Mouse (Mus musculus): ENCODE data around the gene Samd4b.

Samd4b gene

DNA sequence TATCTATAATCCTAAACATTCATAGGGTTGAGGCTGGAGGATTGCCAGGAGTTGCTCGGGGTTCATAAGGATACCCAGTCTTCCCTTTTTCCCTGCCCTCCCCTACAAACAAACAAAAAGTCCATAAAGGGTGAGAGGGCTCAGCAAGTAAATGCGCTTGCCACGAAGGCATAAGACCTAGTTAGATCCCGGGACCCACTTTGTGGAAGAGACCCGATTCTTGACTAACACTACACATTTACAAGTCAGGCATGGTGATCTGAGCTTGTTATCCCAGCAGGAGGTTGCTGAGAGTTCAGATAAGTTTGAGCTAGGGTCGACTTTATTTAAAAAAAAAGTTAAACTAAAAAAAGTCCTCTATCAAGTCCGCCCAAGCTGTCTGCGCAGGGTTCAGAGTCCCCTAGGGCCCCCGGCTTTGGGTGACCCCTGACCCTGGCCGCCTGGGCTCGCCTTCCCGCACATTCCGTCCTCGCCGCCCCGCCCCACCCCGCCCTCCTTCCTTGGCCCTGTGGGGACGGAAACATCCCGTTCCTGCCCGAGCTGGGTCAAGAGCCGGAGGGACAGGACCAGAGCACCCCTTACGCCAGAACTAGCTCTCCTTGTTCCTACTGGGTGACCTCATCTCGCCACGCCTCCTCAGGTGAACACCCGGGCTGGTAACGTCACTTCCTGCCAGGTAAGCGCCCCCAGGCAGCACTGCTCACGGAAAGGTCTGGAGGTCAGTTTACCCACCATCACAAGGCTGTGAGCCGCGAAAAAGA, 221.8 kb downstream of the Samd4b start:
- DNase-seq: peak; percentile 59 to 72

GRCm38 (mm10) chr7:28375176-28375921, 222.6 kb downstream of the Samd4b start:
- peak; percentile 92 to 95 for DNase-seq

DNA sequence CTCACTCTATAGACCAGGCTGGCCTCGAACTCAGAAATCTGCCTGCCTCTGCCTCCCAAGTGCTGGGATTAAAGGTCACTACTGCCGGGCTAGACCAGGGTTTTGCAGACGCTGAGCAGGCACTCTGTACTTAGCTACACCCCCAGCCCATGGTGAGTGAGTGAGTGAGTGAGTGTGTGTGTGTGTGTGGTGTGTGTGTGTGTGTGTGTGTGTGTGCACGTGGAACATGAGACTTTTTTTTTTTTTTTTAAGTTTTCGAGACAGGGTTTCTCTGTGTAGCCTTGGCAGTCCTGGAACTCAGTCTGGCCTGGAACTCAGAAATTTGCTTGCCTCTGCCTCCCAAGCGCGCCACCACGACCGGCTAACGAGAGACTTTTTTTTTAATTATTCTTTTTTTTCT, 223.3 kb downstream of the Samd4b start:
- no peak for DNase-seq

- DNase-seq: no peak
Observed at GRCm38 (mm10) chr7:28373891-28374495, 224.0 kb downstream of the Samd4b start.

DNA sequence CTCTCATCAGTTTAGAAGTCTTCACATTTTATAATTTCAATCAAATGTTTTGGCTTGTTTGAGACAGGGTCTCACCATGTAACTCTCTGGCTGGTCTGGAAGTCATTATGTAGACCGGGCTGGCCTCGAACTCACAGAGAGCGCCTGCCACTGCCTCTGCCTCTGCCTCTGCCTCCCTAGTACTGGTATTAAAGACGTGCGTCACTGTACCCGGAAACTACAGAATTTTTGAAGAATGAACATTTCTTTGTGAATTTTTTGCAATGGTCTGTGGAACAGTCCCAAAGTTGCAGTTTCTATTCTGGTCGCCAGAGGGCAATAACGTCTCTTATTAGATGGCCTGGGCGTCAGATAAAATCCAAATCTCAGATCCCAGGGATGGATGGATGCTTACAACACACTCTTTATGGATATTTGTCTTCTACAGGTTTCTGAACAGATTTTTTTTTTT, 224.8 kb downstream of the Samd4b start:
- peak in 1 of 2 experiments; percentile 74 for DNase-seq

GRCm38 (mm10) chr7:28372251-28373108, 225.5 kb downstream of the Samd4b start, which contains the start of gene Plekhg2:
Gene Plekhg2, minus strand, starts transcription at chr7:28372599.
- DNase-seq: peak; percentile 94 to 97

- peak; percentile 74 to 81 for DNase-seq
Observed at GRCm38 (mm10) chr7:28371514-28371989, 226.4 kb downstream of the Samd4b start.

- peak in 1 of 2 experiments; percentile 47 for DNase-seq
Observed at GRCm38 (mm10) chr7:28370977-28371513, 226.9 kb downstream of the Samd4b start.

GRCm38 (mm10) chr7:28370051-28370450, 227.9 kb downstream of the Samd4b start:
- DNase-seq: no peak

DNA sequence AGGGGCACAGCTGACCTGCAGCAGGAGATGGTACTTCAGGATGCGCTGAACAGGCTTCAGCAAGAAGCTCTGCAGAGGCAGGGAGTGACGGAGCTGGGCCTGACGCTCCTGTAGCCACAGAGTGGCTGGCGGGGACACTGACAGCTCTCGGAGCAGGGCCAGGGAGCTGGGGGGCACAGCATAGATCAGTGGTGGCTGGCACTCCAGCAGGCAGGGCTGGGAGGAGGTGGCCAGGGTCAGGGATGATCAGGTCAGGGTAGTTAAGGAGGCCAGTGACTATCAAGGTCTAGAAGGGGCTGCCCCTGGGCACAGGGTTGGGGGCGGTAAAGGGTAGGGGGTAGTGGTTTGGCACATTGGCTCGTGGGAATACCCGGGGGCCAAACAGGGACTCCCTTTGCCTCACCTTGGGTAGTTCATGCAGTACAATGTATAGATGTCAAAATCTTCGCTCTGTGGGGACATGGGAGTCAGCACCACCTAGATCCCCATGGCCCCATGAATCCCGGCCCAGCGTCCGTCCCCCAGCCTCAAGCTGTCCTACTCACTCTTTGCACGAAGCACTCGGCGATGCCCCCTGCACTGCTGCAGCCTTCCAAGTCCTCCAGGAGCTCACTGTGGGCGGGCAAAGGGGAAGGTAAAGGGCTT, 229.5 kb downstream of the Samd4b start:
- no peak for DNase-seq

- DNase-seq: no peak
Observed at GRCm38 (mm10) chr7:28367663-28368275, 230.2 kb downstream of the Samd4b start.

- DNase-seq: no peak
Observed at GRCm38 (mm10) chr7:28362441-28363060, 235.4 kb downstream of the Samd4b start.

DNA sequence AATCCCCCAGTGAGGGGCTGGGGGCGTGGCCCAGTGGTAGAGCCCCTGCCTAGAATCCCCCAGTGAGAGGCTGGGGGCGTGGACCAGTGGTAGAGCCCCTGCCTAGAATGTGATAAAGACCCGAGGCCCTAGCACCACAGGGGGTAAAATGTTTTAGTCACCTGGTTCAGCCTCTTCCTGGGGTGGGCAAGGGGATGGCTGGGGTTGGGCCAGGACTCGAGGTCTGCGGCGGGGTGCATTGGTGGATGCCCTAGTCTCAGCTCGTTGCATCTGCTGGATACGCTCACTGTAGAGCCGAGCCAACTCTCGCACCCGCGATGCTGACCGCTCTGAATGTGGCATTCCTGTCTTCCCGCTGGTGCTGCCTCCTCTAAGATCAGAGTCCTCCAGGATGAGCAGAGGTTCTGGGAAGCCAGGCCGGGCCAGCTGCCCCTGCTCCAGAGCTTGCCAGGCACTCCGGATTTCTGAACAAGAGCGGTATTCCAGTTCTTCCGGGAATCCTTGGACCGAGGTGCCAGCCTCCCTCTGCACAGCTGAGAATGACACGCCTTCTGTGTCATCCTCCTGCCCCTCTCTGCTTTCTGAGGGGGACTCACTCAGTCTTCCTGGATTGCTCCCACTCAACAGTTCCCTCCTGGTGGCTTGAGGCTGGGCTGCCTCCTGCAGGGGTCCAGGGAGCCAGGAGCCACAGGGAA, 236.2 kb downstream of the Samd4b start:
- peak in 1 of 2 experiments; percentile 8 for DNase-seq

- DNase-seq: no peak
Observed at GRCm38 (mm10) chr7:28360291-28360690, 237.7 kb downstream of the Samd4b start.

- no peak for DNase-seq
Observed at GRCm38 (mm10) chr7:28359854-28360253, 238.1 kb downstream of the Samd4b start.

GRCm38 (mm10) chr7:28358431-28358830, 239.5 kb downstream of the Samd4b start:
- no peak for DNase-seq

DNA sequence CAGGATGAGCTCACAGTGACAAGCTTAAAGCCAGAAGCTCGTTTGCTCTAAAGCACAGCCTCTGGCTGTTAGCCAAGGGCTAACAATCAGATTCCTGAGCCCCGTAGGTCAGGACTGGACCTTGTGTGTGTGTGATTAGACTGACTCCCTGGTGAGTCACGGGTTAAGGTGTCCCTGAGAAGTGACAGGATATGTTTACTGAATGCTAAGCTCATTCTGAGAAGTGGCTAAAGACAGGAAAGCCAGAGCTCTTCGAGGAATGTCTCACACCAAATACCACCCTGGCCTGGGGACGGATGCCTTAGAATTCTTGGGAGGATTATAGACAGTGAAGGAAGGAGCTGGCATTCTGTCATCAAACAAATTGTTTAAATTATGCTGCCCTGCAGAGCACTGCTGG, 240.0 kb downstream of the Samd4b start:
- DNase-seq: no peak

DNA sequence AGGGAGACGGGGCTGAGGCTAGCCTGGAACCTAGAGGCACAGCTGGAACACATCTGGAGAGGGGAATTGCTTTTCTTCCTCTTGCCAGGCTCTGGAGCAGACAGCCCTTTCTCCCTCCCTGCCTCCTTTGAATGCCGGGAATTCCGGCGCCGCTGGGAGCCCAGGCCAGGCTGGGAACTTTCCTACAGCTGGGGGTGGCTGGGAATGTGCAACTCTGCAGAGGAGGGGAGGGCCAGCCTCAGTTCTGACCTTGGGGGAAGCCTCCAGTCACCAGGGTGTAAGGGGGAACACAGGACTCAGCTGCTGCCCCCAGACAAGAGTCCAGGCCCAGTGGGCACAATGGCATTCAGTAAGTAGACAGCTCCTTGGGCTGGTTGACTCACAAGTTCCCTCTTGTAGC, 241.0 kb downstream of the Samd4b start:
- DNase-seq: no peak

DNA sequence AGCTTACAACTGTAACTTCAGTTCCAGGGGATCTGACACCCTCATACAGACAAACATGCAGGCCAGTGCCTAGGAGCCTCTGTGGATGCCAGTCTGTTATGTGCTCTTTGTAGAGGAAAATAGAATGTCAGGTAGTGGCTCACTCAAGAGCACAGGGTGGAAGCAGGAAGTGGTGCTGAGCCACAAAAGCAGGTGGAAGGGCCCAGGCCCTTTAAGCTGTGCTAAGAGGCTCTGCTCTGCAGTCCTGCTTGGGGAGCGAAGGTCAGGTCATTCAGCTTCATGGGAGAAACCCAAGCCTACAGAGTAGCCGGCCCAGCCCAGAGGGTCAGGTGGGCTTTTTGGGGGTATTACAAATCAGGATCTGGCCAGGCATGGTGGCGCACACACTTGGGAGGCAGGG, 242.7 kb downstream of the Samd4b start:
- DNase-seq: peak; percentile 42 to 61

DNA sequence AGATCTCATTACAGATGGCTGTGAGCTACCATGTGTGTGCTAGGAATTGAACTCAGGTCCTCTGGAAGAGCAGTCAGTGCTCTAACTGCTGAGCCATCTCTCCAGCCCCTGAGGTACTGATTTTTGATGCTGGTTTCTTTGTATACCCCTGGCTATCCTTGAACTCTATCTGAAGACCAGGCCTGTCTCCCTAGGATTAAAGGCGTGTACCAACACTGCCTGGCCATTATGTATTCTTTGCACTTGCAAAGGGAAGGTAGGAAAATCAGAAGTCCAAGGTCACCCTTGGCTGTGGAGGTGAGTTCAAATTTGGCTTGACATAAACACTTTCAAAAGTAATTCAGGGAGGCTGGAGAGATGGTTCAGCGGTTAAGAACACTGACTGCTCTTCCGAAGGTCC, 243.3 kb downstream of the Samd4b start:
- DNase-seq: no peak
